Mouse (Mus musculus) forebrain, postnatal 0 days (tissue): ENCODE measurements at regions not wholly inside any gene's neighbourhood (a gene's known extent, or its start where the extent isn't known, plus 50 kb on each side); places are given as distances from the start of the nearest gene placed in this dataset.

Experiments used
- ATAC-seq: fragments of 200-750 bp; cut with Nextera tagmentation; 2 replicates; pipeline ENCODE4 v1.8.0; 2017; ENCODE audit warnings: mild to moderate bottlenecking, moderate library complexity
- DNase-seq: peaks from one replicate; pipeline ENCODE4 v3.0.0-alpha.2; 2015
- H3K27ac ChIP-seq: fragments of 300-500 bp; sonication (generic); 2 replicates; pipeline ENCODE4 v1.5.1; 2014; ENCODE audit warnings: low read depth, mild to moderate bottlenecking, antibody characterized with exemption, low read length, moderate library complexity, mixed read lengths
- H3K27me3 ChIP-seq: fragments of 300-500 bp; sonication (generic); 2 replicates; pipeline ENCODE4 v1.6.1; 2014; ENCODE audit warnings: mild to moderate bottlenecking, low read length, mixed read lengths; ENCODE audit not compliant: insufficient read depth
- H3K36me3 ChIP-seq: fragments of 300-500 bp; sonication (generic); 2 replicates; pipeline ENCODE4 v1.6.1; 2014; ENCODE audit warnings: mild to moderate bottlenecking, moderate library complexity; ENCODE audit not compliant: insufficient read depth
- H3K4me1 ChIP-seq: fragments of 300-500 bp; sonication (generic); 2 replicates; pipeline ENCODE4 v1.6.1; 2014; ENCODE audit warnings: antibody characterized with exemption; ENCODE audit not compliant: insufficient read depth
- H3K4me2 ChIP-seq: fragments of 300-500 bp; sonication (generic); 2 replicates; pipeline ENCODE4 v1.6.1; 2014; ENCODE audit warnings: low read depth, mild to moderate bottlenecking, moderate library complexity
- H3K4me3 ChIP-seq: fragments of 300-500 bp; sonication (generic); 2 replicates; pipeline ENCODE4 v1.5.1; 2014; ENCODE audit warnings: low read depth, low read length, mixed read lengths
- H3K9ac ChIP-seq: fragments of 300-500 bp; sonication (generic); 2 replicates; pipeline ENCODE4 v1.6.1; 2014; ENCODE audit warnings: mild to moderate bottlenecking
- H3K9me3 ChIP-seq: fragments of 300-500 bp; sonication (generic); 2 replicates; pipeline ENCODE4 v1.6.1; 2016; ENCODE audit warnings: low read length
- CTCF ChIP-seq: sonication (generic); IDR thresholded peaks from 2 replicates; pipeline ENCODE4 v1.5.1; 2016; ENCODE audit warnings: antibody characterized with exemption, control low read depth, low read depth
- WGBS: fragments of 180-500 bp; shearing (Covaris S2); extraction: QIAGEN DNeasy Blood & Tissue Kit; methylation state at CpG from one replicate; pipeline ENCODE4 v1.1.7; 2014; 5-methylcytosine and 5-hydroxymethylcytosine counted together

- Histone ChIP-seq H3K9ac (no peak overlapping the region), H3K36me3 (no peaks in the 10 kb centered on the region), H3K4me3 (no peak overlapping the region), H3K9me3 (no peaks in the 10 kb centered on the region), H3K27me3 (no peaks in the 10 kb centered on the region), H3K4me2 (no peak overlapping the region), H3K4me1 (no peaks in the 10 kb centered on the region), H3K27ac (no peak overlapping the region)
- no peak for DNase-seq
- WGBS, result 86% methylated on average over 1 of the region's 1 CpGs
- ATAC-seq, result no peak
- no peak for TF ChIP-seq CTCF
These were observed 238.1 kb upstream of the Tet2 start for GRCm38 (mm10) chr3:133783060-133783459.

GRCm38 (mm10) chr3:133791361-133791760, 246.4 kb upstream of the Tet2 start:
- Histone ChIP-seq H3K4me1 (no peaks in the 10 kb centered on the region), H3K4me2 (no peak overlapping the region), H3K4me3 (no peak overlapping the region), H3K9me3 (no peaks in the 10 kb centered on the region), H3K27ac (no peak overlapping the region), H3K36me3 (no peaks in the 10 kb centered on the region), H3K27me3 (no peaks in the 10 kb centered on the region), H3K9ac (no peak overlapping the region)
- TF ChIP-seq CTCF, result no peak
- WGBS, result 98% methylated on average over 2 of the region's 2 CpGs
- no peak for ATAC-seq
- DNase-seq, result no peak

DNA sequence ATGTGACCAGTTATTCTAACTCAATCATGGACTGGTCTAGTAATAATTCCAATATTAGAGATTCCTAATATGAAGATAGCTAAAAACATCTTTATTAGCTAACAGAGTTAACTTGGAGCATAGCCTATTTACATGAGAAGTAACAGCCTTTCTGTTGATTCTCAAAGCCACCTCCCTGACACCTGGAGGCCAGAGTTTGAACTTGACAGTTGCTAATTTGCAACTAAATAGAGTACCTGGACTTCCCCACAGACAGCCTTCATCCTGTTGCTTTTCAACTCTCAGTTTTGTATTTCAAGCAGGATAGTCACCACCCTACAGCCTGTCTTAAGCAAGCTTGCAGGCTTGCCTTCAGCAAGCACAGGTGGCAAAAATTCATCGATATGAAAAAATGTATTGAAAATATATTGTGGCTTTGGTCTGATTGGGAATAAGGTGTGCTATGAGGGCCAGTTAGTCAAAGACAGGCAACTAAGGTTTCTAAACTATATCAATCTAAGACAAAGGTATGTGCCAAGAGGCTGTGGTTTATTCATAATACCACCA, 264.1 kb upstream of the Tet2 start:
- TF ChIP-seq CTCF, result no peak
- no peak for ATAC-seq
- 93% methylated on average over 1 of the region's 1 CpGs for WGBS
- no peaks in the 10 kb centered on the region for H3K4me1 ChIP-seq
- H3K36me3 ChIP-seq, result no peaks in the 10 kb centered on the region
- H3K4me2 ChIP-seq, result no peak overlapping the region
- no peak for DNase-seq
- no peaks in the 10 kb centered on the region for H3K27me3 ChIP-seq
- no peak overlapping the region for H3K27ac ChIP-seq
- H3K9ac ChIP-seq, result no peak overlapping the region
- H3K4me3 ChIP-seq, result no peak overlapping the region
- H3K9me3 ChIP-seq, result no peaks in the 10 kb centered on the region

DNA sequence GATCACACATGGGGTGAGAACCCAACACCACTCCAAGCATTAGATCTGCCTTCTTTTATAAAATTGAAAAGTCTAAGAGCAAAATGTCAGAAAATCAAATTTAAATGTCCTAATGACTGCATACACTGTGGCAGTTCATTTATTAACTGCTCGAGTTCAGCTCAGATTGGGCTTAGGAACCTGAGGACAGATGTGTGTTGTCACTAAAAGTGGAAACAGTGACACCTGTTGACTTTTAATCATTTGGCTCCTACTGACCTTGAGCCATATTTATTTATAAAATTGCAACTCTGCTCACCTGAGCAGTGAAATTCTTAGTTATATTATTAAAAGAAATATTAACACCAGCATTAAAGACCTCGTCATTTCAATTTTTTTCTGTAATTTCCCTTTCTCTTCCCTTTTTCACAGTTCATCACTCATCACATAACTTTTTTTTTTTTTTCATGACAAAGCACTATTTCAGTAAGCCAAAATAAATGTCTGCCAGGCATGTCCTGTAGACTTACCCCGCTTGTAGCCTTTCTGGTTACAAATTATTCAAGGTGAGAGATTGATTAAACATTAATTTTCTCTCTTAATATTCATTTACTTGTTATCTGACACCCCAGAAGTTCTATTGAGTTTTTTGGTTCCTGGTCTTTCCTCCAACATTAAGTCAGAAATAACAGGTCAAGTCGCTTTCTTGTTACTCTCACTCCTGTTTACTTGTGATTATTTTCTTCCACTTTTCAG, 274.2 kb upstream of the Tet2 start:
- WGBS, result 89% methylated on average over 4 of the region's 4 CpGs
- TF ChIP-seq CTCF, result no peak
- DNase-seq (no peak), ATAC-seq (no peak)
- Histone ChIP-seq H3K9ac (no peak overlapping the region), H3K36me3 (no peaks in the 10 kb centered on the region), H3K27ac (no peak overlapping the region), H3K4me2 (no peak overlapping the region), H3K4me3 (no peak overlapping the region), H3K9me3 (no peaks in the 10 kb centered on the region), H3K4me1 (no peaks in the 10 kb centered on the region), H3K27me3 (no peaks in the 10 kb centered on the region)

DNA sequence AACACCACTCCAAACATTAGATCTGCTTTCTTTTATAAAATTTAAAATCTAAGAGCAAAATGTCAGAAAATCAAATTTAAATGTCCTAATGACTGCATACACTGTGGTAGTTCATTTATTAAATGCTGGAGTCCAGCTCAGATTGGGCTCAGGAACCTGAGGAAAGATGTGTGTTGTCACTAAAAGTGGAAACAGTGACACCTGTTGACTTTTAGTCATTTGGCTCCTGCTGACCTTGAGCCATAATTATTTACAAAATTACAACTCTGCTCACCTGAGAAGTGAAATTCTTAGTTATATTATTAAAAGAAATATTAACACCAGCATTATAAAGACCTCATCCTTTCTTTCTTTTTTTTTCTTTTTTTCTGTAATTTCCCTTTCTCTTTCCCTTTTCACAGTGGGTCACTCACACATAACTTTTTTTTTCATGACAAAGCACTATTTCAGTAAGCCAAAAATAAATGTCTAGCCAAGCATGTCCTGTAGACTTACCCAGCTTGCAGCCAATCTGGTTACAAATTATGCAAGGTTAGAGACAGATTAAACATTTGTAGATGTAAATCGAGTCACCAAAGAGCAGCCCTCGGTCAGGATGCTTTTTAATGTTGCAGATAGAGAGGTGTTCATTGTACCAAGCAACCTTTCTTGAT, 288.9 kb upstream of the Tet2 start:
- H3K27ac ChIP-seq, result no peak overlapping the region
- no peaks in the 10 kb centered on the region for H3K36me3 ChIP-seq
- H3K27me3 ChIP-seq, result no peaks in the 10 kb centered on the region
- no peaks in the 10 kb centered on the region for H3K9me3 ChIP-seq
- DNase-seq, result no peak
- H3K9ac ChIP-seq, result no peak overlapping the region
- H3K4me2 ChIP-seq, result no peak overlapping the region
- H3K4me3 ChIP-seq, result no peak overlapping the region
- no peak for TF ChIP-seq CTCF
- no peak for ATAC-seq
- WGBS, result 96% methylated on average over 2 of the region's 2 CpGs
- no peaks in the 10 kb centered on the region for H3K4me1 ChIP-seq

- H3K9me3 ChIP-seq, result no peaks in the 10 kb centered on the region
- H3K27ac ChIP-seq, result no peak overlapping the region
- no peaks in the 10 kb centered on the region for H3K4me1 ChIP-seq
- H3K9ac ChIP-seq, result no peak overlapping the region
- no peak for DNase-seq
- no peaks in the 10 kb centered on the region for H3K36me3 ChIP-seq
- H3K4me2 ChIP-seq, result no peak overlapping the region
- ATAC-seq, result no peak
- 75% methylated on average over 3 of the region's 3 CpGs for WGBS
- no peaks in the 10 kb centered on the region for H3K27me3 ChIP-seq
- no peak for TF ChIP-seq CTCF
- no peak overlapping the region for H3K4me3 ChIP-seq
These were observed 289.5 kb upstream of the Tet2 start for GRCm38 (mm10) chr3:133834459-133834858.

- ATAC-seq (no peak), DNase-seq (no peak)
- Histone ChIP-seq H3K4me1 (no peaks in the 10 kb centered on the region), H3K9me3 (no peaks in the 10 kb centered on the region), H3K36me3 (no peaks in the 10 kb centered on the region), H3K27me3 (no peaks in the 10 kb centered on the region), H3K9ac (no peak overlapping the region), H3K4me3 (no peak overlapping the region), H3K27ac (no peak overlapping the region), H3K4me2 (no peak overlapping the region)
- TF ChIP-seq CTCF, result no peak
These were observed 301.4 kb upstream of the Tet2 start for GRCm38 (mm10) chr3:133846301-133846700.
